In genomic region chr17:47841931-47842623, GRCm38 (mm10) we compare ENCODE assay signal across 8 mouse cellular contexts. TPM values are rescaled to one million over a fixed set of nuclear protein-coding genes. Genes with fewer than 3 reads are reported as not detected.
A peak's percentile ranks its signal among the peaks of the same experiment; 100 is the strongest.
DNase-seq lines count a peak whose midpoint lies in the region; ATAC-seq lines count a peak whose summit lies in the region.

No protein-coding gene starts in this region.

- peak overlapping the region; percentile 63 for H3K27ac ChIP-seq in lung, embryonic 15.5 days
- H3K27ac ChIP-seq in forebrain, embryonic 15.5 days (replicated peaks) = no peak overlapping the region

- peak; percentile 87 for DNase-seq in 416B (ENCODE audit: low read depth)
- DNase-seq in NIH3T3 (ENCODE audit: low read depth) = peak; percentile 90
- DNase-seq in fat pad, adult 2 months (ENCODE audit: extremely low read depth, low read depth, low spot score) = peak; percentile 5
- DNase-seq in heart, postnatal 36 days = peak; percentile 83 to 86
- peak; percentile 84 for DNase-seq in urinary bladder, postnatal 14 days (ENCODE audit: low spot score)
- DNase-seq in thymus, postnatal 10 days (ENCODE audit: low spot score in 2 of 2) = no peak

- no peak overlapping the region for H3K9ac ChIP-seq in lung, embryonic 15.5 days
- no peak overlapping the region for H3K9ac ChIP-seq in forebrain, embryonic 15.5 days (replicated peaks)

- H3K4me2 ChIP-seq in lung, embryonic 15.5 days = peak overlapping the region; percentile 1; the same call in 1 of the 2 replicates
- no peak overlapping the region for H3K4me2 ChIP-seq in forebrain, embryonic 15.5 days (replicated peaks)

- no peak overlapping the region for H3K4me3 ChIP-seq in lung, embryonic 15.5 days
- H3K4me3 ChIP-seq in forebrain, embryonic 15.5 days = no peak overlapping the region

- peaks cover 21% of the 10 kb centered on the region for H3K4me1 ChIP-seq in lung, embryonic 15.5 days
- H3K4me1 ChIP-seq in forebrain, embryonic 15.5 days = no peaks in the 10 kb centered on the region

- peak; percentile 58 for ATAC-seq in lung, embryonic 15.5 days (ENCODE audit: borderline replicate concordance, extremely low read depth, low FRiP score, low TSS enrichment)
- ATAC-seq in forebrain, embryonic 15.5 days (replicated peaks) = no peak

- whole genome bisulfite sequencing in lung, embryonic 15.5 days = 53% methylated on average over 19 of the region's 19 CpGs
- WGBS in forebrain, embryonic 15.5 days = 78% methylated on average over 19 of the region's 19 CpGs

- intact Hi-C loops in heart, postnatal 36 days (cut with DNase I) = no loop called here

- no peaks in the 10 kb centered on the region for H3K36me3 ChIP-seq in lung, embryonic 15.5 days
- no peaks in the 10 kb centered on the region for H3K36me3 ChIP-seq in forebrain, embryonic 15.5 days

- H3K9me3 ChIP-seq in lung, embryonic 15.5 days = no peaks in the 10 kb centered on the region
- no peaks in the 10 kb centered on the region for H3K9me3 ChIP-seq in forebrain, embryonic 15.5 days

- H3K27me3 ChIP-seq in lung, embryonic 15.5 days = no peaks in the 10 kb centered on the region
- no peaks in the 10 kb centered on the region for H3K27me3 ChIP-seq in forebrain, embryonic 15.5 days

RNA-seq across cellular contexts. Expression of gene Mdfi, which starts 7.6 kb away (rescaled TPM):
- 1 to 10 TPM in 1 of 2 experiments, under 1 TPM in 1; 0.81 to 3.1 TPM for total RNA-seq in heart, postnatal 36 days (2021)
- polyA plus RNA-seq in lung, embryonic 15.5 days (2015; fragmentation: Nextera tagmentation; extraction: Ambion mirVana) = 19.3 and 20.6 TPM in 2 replicates
- 2.5 and 2.7 TPM in 2 replicates for polyA plus RNA-seq in forebrain, embryonic 15.5 days (2015; fragmentation: Nextera tagmentation; extraction: Ambion mirVana)

Comparison
In these comparisons a context has a peak if more than half of its experiments do, and no peak if none do; other contexts are left out.
1. DNase-seq: peak in 416B (single experiment), NIH3T3 (single experiment), fat pad, adult 2 months (single experiment), heart, postnatal 36 days (2 of 2) and urinary bladder, postnatal 14 days (single experiment); none in thymus, postnatal 10 days (0 of 2).